In genomic region chr13:19623228-19623905, GRCm38 (mm10) we compare ENCODE assay signal across 9 mouse cellular contexts. TPM values are rescaled to one million over a fixed set of nuclear protein-coding genes. Genes with fewer than 3 reads are reported as not detected.
DNase-seq lines count a peak whose midpoint lies in the region; ATAC-seq and TF ChIP-seq lines count a peak whose summit lies in the region.
"Had no signal": no experiment of that assay in that cellular context is flagged by ENCODE, and none has a peak within 500 bp of the region (broad histone marks: within the 10 kb centered on the region; RNA-seq: fewer than 3 reads in every experiment).

No protein-coding gene starts in this region.

- peaks cover 3% of the 10 kb centered on the region; the same call in 1 of the 2 replicates for H3K27me3 ChIP-seq in heart, adult 2 months (ENCODE audit: control insufficient read depth, insufficient read depth, low read length)
- no peaks in the 10 kb centered on the region for H3K27me3 ChIP-seq in C2C12 (ENCODE audit: control insufficient read depth, insufficient read depth, insufficient read length)

- H3K9ac ChIP-seq in heart, adult 2 months (ENCODE audit: low read depth, low read length): peak overlapping the region; percentile 28; the same call in 1 of the 2 replicates

- peak; percentile 1; the same call in 1 of the 2 replicates for ATAC-seq in megakaryocyte progenitor cell, adult 5-6 weeks (replicated peaks; ENCODE audit: poor library complexity)

- H3K4me3 ChIP-seq in heart, adult 2 months: peak overlapping the region; percentile 40
- no peak overlapping the region for H3K4me3 ChIP-seq in C2C12 (ENCODE audit: insufficient read depth, poor library complexity, severe bottlenecking)

- WGBS in heart, adult 2 months: 21% methylated on average over 30 of the region's 30 CpGs

- TF ChIP-seq POLR2A in heart, adult 2 months (IDR thresholded peaks at IDR 0.05; ENCODE audit: insufficient read depth, low read depth, low read length): no peak

- peak overlapping the region; percentile 39 for H3ac ChIP-seq in C2C12 (ENCODE audit: control insufficient read depth, insufficient read length, low read depth)

- no peaks in the 10 kb centered on the region for H3K36me3 ChIP-seq in heart, adult 2 months (ENCODE audit: control insufficient read depth, insufficient read depth, low read length)
- H3K36me3 ChIP-seq in C2C12 (ENCODE audit: control insufficient read depth, insufficient read depth): no peaks in the 10 kb centered on the region

- no peaks in the 10 kb centered on the region for H3K79me2 ChIP-seq in heart, adult 2 months (replicated peaks; ENCODE audit: control insufficient read depth, insufficient read depth, low read length)
- peaks cover 9% of the 10 kb centered on the region for H3K79me2 ChIP-seq in C2C12 (ENCODE audit: control insufficient read depth, insufficient read depth)

- peaks cover 3% of the 10 kb centered on the region; the same call in 1 of the 2 replicates for H3K4me1 ChIP-seq in heart, adult 2 months (ENCODE audit: control insufficient read depth, insufficient read depth, low read length)

- TF ChIP-seq EP300 in heart, adult 2 months (IDR thresholded peaks at IDR 0.05; ENCODE audit: insufficient read depth, low read depth, low read length): no peak

- peaks cover 5% of the 10 kb centered on the region for H3K79me3 ChIP-seq in C2C12 (ENCODE audit: low read depth)

- TF ChIP-seq CTCF in heart, adult 2 months (IDR thresholded peaks at IDR 0.05): no peak
- TF ChIP-seq CTCF in C2C12 (IDR thresholded peaks at IDR 0.05; ENCODE audit: control insufficient read depth, insufficient read depth, insufficient read length): no peak

- intact Hi-C loops in heart, adult 2 months (cut with DNase I): no loop called here

- no peak for DNase-seq in heart, adult 2 months
- DNase-seq in heart, adult 8-10 months (ENCODE audit: low spot score): no peak
- DNase-seq in cerebellum, postnatal 36 days: peak; percentile 33 to 40
- DNase-seq in heart, postnatal 4 days: peak; percentile 5
- DNase-seq in urinary bladder, postnatal 4 days (ENCODE audit: low spot score in 2 of 2): no peak
- DNase-seq in adrenal gland, postnatal 4 days (ENCODE audit: low spot score in 2 of 2): no peak

- H3K27ac ChIP-seq in heart, adult 2 months: no peak overlapping the region

TF ChIP-seq in C2C12, 6 proteins besides CTCF, POLR2A, EP300 and RAD21:
- TF ChIP-seq MAX (IDR thresholded peaks at IDR 0.05) (no peak), MYOD1 (IDR thresholded peaks at IDR 0.05; ENCODE audit: control insufficient read depth, insufficient read length, low read depth) (peak; percentile 3), FOSL1 (IDR thresholded peaks at IDR 0.05; ENCODE audit: insufficient read depth, low read length, poor library complexity, severe bottlenecking) (no peak)

RNA-seq across cellular contexts. Expression of gene Sfrp4, which starts 0.5 kb away (rescaled TPM):
- total RNA-seq in heart, adult 2 months (2021): under 1 TPM; 0.31 to 0.32 TPM
- 1.1 and 1.3 TPM in 2 replicates for polyA plus RNA-seq in heart, adult 2 months (2012; rRNA removed)
- total RNA-seq in heart, adult 8-10 months (2022): under 1 TPM; 0.13 to 0.32 (median 0.18) TPM
- polyA plus RNA-seq in C2C12 (2012; fragmentation: generic; extraction: Trizol): 0.70 TPM
- under 1 TPM in 1 of 2 experiments, not detected in 1; 0.16 TPM for total RNA-seq in heart, postnatal 4 days (2021)
- 0.49 and 2.3 TPM in 2 replicates for total RNA-seq in megakaryocyte progenitor cell, adult 5-6 weeks (2015)
- total RNA-seq in megakaryocyte progenitor cell, adult 5-6 weeks (2017): 1.7 TPM in 1 of 2 replicates, not detected in the other
- total RNA-seq in adrenal gland, postnatal 4 days (2021): 1 to 10 TPM; 3.6 to 5.1 TPM

RNA-seq across cellular contexts. Expression of gene Epdr1, which starts 3.6 kb away (rescaled TPM):
- 10 to 100 TPM; 14.1 to 20.4 TPM for total RNA-seq in heart, adult 2 months (2021)
- polyA plus RNA-seq in heart, adult 2 months (2012; rRNA removed): 23.3 and 29.9 TPM in 2 replicates
- 10 to 100 TPM; 22.3 to 29.1 (median 24.1) TPM for total RNA-seq in heart, adult 8-10 months (2022)
- 30.6 TPM for polyA plus RNA-seq in C2C12 (2012; fragmentation: generic; extraction: Trizol)
- total RNA-seq in heart, postnatal 4 days (2021): 10 to 100 TPM; 11.3 to 12.5 TPM
- total RNA-seq in megakaryocyte progenitor cell, adult 5-6 weeks (2015): 7.4 and 14.0 TPM in 2 replicates
- 2.5 and 10.0 TPM in 2 replicates for total RNA-seq in megakaryocyte progenitor cell, adult 5-6 weeks (2017)
- total RNA-seq in adrenal gland, postnatal 4 days (2021): 10 to 100 TPM; 18.1 to 20.4 TPM
- total RNA-seq: MEL had no signal

Comparison
In these comparisons a context has a peak if more than half of its experiments do, and no peak if none do; other contexts are left out.
1. DNase-seq: peak in cerebellum, postnatal 36 days (2 of 2) and heart, postnatal 4 days (single experiment); none in heart, adult 2 months (0 of 2), heart, adult 8-10 months (single experiment), urinary bladder, postnatal 4 days (0 of 2) and adrenal gland, postnatal 4 days (0 of 2).